Mouse (Mus musculus) brain, embryonic 14.5 days (tissue): Measurements from ENCODE around the gene Ccdc73.

ENCODE experiments used
- CTCF ChIP-seq: fragments of 200-500 bp; IDR thresholded peaks from 2 replicates; pipeline ENCODE4 v1.5.1; 2012; ENCODE audit warnings: inconsistent platforms, mild to moderate bottlenecking, moderate library complexity, borderline replicate concordance; ENCODE audit not compliant: insufficient read depth, insufficient read length; ENCODE audit errors: extremely low read depth
- POLR2A ChIP-seq: fragments of 200-500 bp; IDR thresholded peaks from 2 replicates; pipeline ENCODE4 v1.6.1; 2012; ENCODE audit warnings: mild to moderate bottlenecking, inconsistent platforms, borderline replicate concordance; ENCODE audit not compliant: poor library complexity, insufficient read depth, insufficient read length, severe bottlenecking; ENCODE audit errors: extremely low read depth

- TF ChIP-seq POLR2A (no peak), CTCF (no peak)
These were observed 18.2 kb upstream of the Ccdc73 start, which contains the start of gene Prrg4 for GRCm38 (mm10) chr2:104849276-104849990.
